In the genomic region with DNA sequence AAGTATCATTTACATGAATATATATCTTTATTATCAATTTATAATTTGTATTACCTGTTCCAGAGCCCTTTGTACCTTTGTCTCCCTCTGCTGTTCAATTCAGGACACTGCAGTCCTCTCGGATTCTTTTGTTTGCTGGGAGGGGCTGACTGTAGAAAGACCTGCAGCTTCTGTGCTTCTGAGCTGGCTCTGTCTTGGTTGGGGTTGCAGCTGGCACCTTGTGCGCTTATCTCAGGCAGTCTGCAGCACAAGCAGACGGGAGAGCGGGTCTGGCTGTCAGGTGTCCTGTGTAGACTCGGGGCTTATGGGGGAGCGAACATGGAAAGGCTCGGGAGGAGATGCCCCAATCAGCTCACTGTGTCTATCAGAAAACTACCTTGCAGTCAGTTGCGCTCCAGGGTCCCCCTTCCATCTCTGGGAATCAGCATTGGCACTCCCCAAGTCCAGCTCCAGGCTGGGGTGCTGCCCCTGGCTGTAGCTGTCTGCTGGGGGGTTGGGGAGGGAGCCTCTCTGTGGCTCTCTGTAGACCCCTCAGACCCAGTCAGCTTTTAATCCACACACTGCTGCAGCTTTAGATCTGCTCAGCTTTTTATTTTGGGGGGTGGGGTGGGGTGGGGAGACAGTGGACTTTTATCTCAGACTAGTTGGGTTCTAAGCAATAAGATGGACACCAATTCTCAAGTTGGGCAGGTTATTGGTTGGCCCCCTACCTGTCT, we compare ENCODE assay signal across 8 mouse cellular contexts. TPM values are rescaled to one million over a fixed set of nuclear protein-coding genes. Genes with fewer than 3 reads are reported as not detected.
DNase-seq lines count a peak whose midpoint lies in the region; ATAC-seq and TF ChIP-seq lines count a peak whose summit lies in the region.

No protein-coding gene starts in this region.

- intact Hi-C loops in heart, postnatal 36 days (cut with DNase I), result no loop called here

- peak; percentile 12 for DNase-seq in cerebellum, adult 11 months
- DNase-seq in brain, adult 2 months (ENCODE audit: low read depth, low spot score), result peak; percentile 44
- DNase-seq in heart, postnatal 36 days, result peak; percentile 24 to 47
- peak; percentile 29 to 53 for DNase-seq in layer of hippocampus, adult 2 months (ENCODE audit: low spot score in 2 of 2)
- peak; percentile 31 for DNase-seq in lung, postnatal 25 days (ENCODE audit: low spot score)
- DNase-seq in right cerebral cortex, adult 18-20 months, result peak; percentile 9

- no peak overlapping the region for H3K27ac ChIP-seq in layer of hippocampus, adult 2 months

- TF ChIP-seq CTCF in layer of hippocampus, adult 2 months (conservative IDR thresholded peaks at IDR 0.05), result peak; percentile 96

- H3K4me3 ChIP-seq in layer of hippocampus, adult 2 months, result peak overlapping the region; percentile 29

- ATAC-seq in cerebellum, adult (ENCODE audit: insufficient number of reproducible peaks, low FRiP score, low TSS enrichment), result no peak
- peak; percentile 64; the same call in 1 of the 2 replicates for ATAC-seq in erythroblast, adult 5-6 weeks (replicated peaks; ENCODE audit: low FRiP score, poor library complexity, severe bottlenecking)

RNA-seq across cellular contexts. Expression of a gene that starts 28.2 kb away (rescaled TPM):
- not detected in 2 replicates for total RNA-seq in erythroblast, adult 5-6 weeks (2015; ENCODE audit: low replicate concordance)
- total RNA-seq in erythroblast, adult 5-6 weeks (2017; ENCODE audit: low replicate concordance), result not detected in 2 replicates
- total RNA-seq in heart, postnatal 36 days (2021), result not detected
- total RNA-seq in layer of hippocampus, adult 2 months (2021), result not detected

RNA-seq across cellular contexts. Expression of a gene that starts 45.2 kb away (rescaled TPM):
- not detected in 2 replicates for total RNA-seq in erythroblast, adult 5-6 weeks (2015; ENCODE audit: low replicate concordance)
- total RNA-seq in erythroblast, adult 5-6 weeks (2017; ENCODE audit: low replicate concordance), result not detected in 2 replicates
- under 1 TPM in 1 of 2 experiments, not detected in 1; 0.08 TPM for total RNA-seq in heart, postnatal 36 days (2021)
- total RNA-seq in layer of hippocampus, adult 2 months (2021), result not detected

RNA-seq across cellular contexts. Expression of a gene that starts 48.3 kb away (rescaled TPM):
- total RNA-seq in erythroblast, adult 5-6 weeks (2015; ENCODE audit: low replicate concordance), result not detected in 2 replicates
- total RNA-seq in erythroblast, adult 5-6 weeks (2017; ENCODE audit: low replicate concordance), result not detected in 2 replicates
- 10 to 100 TPM; 78.1 to 89.2 TPM for total RNA-seq in heart, postnatal 36 days (2021)
- 10 to 100 TPM; 45.8 to 68.2 TPM for total RNA-seq in layer of hippocampus, adult 2 months (2021)

Comparison
In these comparisons a context has a peak if more than half of its experiments do, and no peak if none do; other contexts are left out.
1. RNA of a gene that starts 48.3 kb away (total RNA-seq): 78.1 to 89.2 TPM in heart, postnatal 36 days and 45.8 to 68.2 TPM in layer of hippocampus, adult 2 months; not detected in erythroblast, adult 5-6 weeks; every median in the first group is over 10 times any median in the second.
2. Peak in every context shown above with its lines, with median percentiles within 50 percentile points of each other: DNase-seq.